Mouse (Mus musculus) adipocyte (in vitro differentiated cells): ENCODE measurements around the gene Rnf4.

Experiments used
- DNase-seq: peaks from one replicate; pipeline ENCODE4 v3.0.0-alpha.2; 2016; ENCODE audit warnings: low spot score

Rnf4 gene

DNA sequence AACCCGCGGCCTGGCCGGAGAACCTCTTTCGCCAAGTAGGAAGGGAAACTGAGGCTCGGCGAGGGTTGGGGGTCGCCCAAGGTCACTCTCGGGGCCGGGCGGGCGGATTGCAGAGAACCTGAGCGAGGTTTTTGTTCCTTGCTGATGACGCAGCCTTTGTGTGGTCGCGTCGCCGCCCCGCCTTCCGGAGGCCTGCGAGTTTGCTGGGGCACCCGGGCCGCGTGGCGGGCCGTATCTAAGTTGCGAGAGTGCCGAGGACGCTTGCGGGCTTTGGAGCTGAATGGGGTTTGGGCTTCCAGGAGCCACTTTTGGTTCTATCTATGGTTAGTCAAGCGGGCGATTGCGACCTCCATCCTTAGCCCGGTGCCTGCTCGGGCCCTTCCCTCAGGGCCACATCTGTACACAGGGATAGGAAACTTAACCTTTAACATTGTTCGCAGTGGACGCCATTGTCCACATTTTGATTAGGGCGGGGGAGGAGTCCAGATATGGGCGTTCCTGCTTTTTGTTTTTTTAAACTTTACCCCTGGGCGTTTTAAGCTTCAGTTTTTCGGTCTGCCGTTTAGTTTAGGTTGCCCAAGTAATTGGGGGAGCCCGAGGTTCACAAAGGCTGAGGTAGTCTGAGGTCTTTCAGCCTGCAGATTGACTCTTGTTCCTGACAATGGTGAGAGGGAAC, 824 bp downstream of the Rnf4 start:
- peak; percentile 90 for DNase-seq

DNA sequence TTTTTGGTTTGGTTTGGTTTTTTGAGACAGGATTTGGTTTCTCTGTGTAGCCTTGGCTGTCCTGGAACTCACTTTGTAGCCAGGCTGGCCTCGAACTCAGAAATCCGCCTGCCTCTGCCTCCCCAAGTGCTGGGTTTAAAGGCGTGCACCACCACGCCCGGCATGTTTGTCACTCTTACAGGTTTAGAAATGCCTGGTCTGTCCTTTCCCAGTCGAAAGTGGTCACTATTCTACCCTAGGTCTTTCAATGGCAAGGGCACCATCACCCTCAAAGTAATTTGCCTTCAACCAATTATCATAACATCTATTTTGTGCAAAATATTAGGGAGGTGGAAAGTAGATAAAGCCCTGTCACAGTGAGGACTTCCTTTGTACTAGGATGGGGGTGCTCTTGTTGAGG, 4.2 kb downstream of the Rnf4 start:
- no peak for DNase-seq

DNA sequence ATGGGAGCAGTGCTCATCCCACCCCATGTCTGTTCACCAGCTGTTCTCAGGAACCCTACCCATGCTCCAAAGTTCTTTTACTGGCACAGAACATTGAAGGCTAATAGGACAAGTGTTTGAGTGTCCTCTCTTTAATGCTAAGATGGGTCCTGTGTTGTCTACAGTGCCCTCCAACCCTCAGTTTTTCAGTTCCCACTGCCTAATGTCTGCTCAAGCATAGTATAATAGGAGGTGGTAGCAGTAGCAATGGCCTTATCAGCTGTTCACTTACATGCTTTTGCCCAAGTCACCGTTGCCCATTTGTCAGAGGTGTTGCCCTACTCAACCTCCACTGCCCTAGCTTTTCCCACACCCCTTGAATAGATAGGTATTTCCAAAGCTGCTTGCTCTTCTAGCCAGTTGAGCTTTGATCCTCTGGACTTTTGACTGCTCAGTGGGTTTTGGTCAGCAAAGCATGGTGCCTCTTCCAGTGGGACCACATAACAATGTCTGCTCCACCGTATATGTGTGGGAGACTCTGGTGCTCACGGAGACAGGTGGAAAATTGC, 16.1 kb downstream of the Rnf4 start:
- no peak for DNase-seq

DNA sequence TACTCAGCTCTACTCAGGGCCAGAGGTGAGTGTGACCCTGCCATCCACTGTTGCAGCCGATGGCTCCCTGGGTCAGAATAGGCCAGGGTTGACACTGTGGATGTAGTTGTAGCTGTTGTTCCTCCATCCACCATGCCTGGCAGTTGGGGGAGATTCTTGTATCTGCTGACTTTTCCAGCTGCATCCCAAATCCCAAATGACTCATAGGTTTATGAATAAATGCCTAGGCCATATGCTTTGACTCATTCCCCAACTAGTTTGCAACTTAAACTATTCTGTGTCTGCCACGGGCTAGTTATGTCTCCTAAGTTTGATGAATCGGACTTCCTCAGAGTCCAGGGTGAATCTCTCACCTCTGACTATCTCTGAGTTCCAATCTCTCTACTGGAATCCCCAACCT, 24.2 kb downstream of the Rnf4 start:
- no peak for DNase-seq

DNA sequence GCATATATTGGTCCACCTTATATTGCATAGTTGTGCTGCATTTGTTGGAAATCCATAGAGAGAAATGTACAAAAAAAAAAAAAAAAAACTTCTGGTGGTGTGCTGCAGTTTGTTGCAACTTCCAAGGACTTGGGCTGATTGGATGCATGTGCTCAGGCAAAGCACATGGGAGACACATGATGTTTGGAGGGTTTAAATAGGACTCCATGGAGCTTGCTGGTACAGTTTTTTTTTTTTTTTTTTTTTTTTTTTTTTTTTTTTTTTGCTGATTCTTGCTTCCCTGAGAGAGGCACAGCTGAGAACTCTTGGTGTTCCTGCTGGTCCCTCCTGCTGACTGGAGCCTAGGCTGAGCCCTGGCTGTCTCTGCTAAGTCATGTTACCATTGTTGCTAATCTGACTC, 27.0 kb downstream of the Rnf4 start:
- DNase-seq: no peak

DNA sequence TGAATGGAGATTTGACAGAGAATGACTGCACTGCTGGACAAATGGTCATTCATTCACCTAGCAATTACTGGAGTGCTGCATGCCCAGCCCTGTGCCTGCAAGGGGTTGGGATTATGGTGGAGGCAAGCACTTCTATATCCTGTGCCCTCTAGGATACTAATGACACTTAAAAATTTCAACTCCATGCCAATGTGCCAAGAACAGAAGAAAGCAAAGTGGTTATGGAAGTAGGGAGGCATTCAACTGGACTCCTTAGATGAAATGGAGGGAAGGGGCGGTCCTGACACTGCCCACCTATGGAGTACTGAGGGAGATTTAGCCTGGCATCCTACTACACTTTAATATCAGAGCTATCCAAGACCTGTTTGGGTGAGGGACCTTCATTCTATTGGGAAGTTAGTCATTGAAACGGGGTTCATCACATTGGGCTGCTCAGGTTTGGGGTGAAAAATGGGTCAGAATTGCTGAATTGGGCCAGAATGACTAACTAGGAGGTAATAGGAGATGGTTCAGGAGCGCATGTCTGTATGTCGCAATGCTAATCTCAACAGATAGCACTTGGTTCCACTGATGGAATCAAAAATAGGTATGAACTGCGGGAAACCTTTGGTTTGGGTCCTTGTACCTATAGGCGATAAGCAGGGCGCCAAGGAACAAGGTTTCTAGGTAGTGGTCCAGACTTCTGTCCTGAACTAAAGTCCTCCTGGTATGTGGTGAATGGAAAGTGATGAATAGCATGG, 32.6 kb downstream of the Rnf4 start:
- no peak for DNase-seq

DNA sequence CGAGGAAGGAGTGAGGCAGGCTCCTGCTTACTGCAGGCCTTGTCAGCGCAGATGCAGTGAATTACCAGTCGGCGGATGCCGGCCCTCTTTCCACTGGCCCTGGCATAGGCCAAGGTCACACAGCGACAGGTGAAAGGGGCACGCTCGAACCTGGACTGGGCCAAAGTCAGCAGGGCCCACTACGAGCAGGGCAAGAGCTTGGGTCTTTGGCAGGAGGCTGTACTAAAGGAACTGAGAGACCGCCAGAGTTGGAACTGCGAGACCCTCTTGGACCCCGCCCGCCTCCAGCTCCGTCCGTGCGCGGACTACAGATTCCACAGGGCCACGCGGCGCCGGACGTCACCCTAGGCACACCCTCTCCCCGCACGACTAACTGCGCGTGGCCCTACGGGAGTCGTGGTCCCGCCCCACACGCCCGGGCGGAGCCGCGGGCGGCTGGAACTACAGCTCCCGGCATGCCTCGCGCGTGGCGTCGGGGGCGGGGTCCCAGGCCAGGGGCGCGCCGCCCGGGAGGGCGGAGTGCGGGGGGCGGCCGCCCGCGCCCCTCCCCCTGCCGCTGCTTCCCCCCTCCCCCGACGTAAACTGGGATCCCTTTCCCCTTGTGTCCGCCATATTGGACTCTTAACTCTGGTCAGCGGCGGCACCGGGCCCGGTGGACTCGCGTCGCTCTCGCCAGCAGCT, 33.4 kb downstream of the Rnf4 start, which contains the start of gene Fam193a:
Fam193a (plus strand) TSS at position 593 of the 681 bp plus-strand sequence.
- DNase-seq: peak; percentile 94

DNA sequence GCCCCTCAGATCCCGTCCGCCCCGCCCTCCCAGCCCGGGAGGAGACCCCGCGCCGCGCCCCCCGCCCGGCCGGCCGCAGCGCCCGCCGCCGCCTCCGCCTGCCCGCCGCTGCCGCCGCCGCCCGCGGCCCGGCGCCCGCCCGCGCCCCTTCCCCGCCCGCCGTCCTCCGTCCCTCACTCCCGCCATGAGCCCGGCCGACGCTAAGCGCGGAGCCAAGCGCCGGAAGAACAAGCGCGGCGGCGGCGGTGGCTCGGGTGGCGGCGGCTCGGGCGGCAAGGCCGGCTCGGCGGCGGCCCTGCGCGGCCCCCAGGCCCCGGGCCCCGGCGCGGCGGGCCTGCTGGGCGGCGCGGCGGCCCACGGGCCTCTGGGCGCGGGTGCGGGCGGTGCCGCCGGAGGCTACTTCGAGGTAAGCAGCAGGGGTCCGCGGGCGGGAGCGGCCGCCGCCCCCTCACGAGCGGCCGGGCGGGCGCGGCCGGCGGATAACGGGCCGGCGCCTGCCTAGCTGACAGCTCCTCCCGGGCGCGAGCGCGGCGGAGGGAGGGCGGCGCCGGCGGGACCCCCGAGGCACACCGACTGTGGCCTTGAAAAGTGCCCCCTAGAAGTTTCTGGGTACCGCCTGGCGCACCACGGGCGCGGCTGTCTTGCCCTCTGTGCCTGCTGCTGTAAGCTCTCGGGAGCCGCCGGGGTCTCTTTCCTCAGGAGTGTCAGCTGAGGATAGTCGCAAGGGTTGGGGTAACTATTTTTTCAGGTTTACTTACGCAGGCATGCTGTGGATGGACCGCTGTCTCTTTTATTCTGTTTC, 34.1 kb downstream of the Rnf4 start:
- DNase-seq: peak; percentile 34

DNA sequence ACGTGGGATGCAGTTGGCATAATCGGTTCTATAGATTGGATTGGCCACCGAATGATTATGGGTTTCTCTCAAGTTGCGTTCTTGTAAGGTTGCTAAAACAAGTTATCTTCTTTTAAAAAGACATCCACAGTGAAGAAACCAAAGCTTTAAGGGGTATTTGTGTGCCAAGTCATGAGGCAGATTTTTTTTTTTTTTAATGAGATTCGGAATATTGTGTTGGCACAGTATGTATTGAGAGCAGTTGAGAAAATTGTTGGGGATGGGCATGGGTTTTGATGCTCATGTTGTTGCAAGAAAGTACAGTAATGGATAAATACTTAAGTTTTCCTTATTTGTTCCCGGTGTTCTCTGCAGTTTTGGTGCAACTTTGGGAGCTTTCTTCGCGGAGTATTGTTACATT, 34.8 kb downstream of the Rnf4 start:
- no peak for DNase-seq

DNA sequence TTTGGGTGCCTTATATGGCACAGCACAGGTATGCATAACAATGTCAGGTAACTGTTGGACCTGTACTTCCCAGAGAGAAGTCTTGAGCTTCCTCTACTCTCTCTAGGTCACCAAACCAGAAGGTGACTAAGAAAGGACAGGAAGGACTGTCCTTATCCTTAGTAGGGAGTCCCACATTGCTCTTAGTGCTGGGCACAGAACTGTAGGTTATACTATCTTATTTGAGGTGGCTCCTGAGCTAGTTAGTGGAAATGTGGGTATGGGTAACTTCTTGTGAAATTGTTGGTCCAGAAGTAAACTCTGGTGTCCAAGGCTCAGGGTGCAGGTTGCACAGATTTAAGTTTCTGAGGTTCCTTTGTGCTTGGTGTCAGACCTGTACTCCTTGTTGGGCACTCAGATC, 36.1 kb downstream of the Rnf4 start:
- DNase-seq: no peak

DNA sequence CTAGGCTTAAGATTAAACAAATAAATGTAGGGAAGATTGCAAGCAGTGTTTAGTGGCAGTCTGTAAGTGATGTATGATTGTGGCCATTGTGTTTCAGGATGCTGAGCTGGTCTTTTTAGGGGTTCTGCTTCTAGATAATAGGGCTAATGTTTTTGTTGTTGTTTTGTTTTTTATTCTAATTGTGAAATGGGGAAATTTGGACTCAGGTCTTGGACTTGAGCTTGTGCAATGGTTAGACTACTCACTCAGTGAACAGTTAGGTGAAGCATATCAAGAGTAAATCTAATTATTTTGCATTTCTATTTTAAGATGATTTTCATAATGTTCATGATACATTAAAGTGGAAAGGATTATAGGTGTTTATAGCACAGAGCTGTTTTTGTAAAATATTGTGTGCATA, 36.5 kb downstream of the Rnf4 start:
- no peak for DNase-seq

DNA sequence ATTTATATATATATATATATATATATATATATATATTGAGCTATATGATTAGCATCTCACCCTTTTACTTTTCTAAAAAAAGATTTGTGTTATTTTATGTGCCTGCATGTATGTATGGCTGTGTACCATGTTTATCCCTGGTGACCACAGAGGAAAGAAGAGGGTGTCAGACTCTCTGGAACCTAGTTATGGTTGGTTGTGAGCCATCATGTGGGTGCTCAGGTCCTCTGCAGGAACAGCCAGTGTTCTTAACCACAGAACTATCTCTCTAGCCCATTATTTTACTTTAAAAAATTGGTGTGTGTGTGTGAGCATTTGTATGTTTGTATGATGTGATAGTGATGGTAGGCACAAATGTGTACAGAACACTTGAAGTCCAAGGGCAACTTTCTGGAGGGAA, 42.7 kb downstream of the Rnf4 start:
- DNase-seq: no peak

DNA sequence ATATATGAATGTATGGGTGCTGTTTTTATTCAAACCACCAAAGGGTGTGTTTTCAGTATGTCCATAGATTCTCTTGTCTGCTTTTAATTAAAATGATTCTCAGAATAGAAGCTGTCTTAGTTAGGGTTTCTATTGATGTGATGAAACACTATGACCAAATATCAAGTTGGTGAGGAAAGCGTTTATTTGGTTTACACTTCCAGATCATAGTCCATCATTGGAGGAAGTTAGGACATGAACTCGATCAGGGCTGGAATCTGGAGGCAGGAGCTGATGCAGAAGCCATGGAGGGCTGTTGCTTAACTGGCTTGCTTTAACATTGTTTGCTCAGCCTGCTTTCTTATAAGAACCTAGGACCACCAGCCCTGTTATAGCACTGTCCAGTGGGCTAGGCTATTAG, 45.6 kb downstream of the Rnf4 start:
- DNase-seq: no peak

DNA sequence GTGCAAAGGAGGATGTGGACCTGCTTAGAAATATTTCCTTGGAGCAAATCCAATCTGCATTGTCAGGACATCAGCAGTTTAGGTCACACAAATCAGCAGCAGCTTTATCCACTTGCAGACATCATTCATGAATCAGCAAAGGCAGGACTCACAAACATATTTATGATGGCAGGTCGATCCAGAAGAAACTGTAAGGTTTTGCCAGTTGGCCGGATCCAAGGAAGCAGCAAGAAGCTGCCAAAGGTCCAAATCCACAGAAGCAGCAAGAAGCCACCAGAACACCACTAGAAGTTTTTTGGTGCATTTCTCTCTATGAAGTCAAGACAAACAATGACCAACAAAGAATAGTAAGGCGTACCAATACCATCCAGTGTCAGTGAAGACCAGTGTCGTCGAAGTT, 49.5 kb downstream of the Rnf4 start:
- no peak for DNase-seq

DNA sequence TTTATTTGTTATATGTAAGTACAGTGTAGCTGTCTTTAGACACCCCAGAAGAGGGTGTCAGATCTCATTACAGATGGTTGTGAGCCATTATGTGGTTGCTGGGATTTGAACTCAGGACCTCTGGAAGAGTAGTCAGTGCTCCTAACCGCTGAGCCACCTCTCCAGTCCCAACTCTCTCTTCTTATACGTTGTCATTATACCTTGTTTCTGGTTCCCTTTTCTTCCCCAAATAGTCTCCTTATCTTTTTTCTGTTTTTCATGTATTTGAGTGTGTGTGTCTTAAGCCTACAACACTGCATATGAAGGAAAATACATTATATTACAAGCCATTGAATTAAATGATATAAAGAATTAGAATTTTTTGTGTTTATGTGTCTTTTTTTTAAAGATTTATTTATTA, 50.7 kb downstream of the Rnf4 start:
- no peak for DNase-seq

DNA sequence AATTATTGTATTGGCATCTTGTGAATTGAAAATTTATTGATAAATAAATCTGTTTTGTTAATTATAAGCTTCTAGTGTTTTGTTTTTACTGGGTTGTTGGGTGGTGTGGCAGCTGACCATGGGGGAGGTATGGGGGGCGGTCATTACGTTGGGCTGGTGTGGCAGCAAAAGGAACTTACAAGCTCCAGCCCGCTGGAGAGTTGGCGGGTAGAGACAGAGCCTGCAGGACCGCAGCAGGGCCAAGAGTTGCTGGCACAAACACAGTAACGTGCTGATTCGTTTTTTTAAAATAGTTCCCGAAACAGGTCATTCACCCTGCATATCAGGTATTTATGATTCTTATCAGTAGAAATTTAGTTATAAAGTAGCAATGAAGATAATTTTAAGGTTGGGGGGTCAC, 57.2 kb downstream of the Rnf4 start:
- no peak for DNase-seq

DNA sequence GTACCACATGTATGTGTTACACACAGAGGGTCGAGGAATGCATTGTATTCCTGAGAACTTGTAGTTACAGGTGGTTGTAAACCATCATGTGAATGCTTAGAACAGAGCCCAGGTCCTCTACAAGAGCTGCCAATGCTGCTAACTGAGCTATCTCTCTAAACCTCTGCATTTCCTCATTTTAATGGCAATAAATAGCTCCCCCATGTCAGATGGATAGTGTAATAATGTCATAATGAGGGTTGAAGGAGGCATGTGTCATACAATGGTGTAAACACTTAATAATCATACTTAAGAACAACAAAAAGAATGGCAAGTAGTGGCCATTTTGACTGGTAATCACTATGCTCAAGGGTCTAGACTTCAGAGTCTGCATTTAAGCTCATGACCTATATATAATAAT, 59.3 kb downstream of the Rnf4 start:
- no peak for DNase-seq

DNA sequence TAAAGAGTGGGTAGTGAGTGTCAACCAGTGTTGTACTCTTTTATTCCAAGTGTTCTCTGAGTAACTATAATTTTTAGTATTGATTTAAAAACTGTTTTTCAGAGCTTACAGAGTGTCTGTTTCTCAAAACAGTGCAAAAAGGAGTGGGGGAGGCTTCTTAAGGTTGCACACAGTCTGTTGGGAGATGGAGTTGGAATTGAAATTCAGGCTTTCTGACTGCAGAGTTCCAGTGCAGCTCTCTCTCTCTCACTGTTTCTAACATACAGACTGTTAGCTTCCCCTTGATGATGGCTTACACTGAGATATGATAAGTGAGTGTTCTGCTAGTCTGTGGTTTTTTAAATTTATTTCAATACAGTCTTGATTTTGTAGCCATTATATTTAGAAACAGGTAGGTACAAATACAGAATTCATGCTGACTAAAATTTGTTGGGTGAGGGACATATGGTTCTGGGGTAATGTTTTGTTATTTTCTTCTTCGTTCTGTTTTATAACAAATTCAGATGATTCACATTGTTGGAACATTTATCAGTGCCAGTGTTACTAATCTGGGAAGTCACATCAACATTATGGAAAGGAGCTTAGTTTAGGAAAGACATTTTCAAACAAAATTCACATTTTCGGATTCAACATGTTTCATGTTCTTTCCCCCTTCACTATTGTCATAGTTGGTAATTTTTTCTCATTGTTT, 59.9 kb downstream of the Rnf4 start:
- no peak for DNase-seq

DNA sequence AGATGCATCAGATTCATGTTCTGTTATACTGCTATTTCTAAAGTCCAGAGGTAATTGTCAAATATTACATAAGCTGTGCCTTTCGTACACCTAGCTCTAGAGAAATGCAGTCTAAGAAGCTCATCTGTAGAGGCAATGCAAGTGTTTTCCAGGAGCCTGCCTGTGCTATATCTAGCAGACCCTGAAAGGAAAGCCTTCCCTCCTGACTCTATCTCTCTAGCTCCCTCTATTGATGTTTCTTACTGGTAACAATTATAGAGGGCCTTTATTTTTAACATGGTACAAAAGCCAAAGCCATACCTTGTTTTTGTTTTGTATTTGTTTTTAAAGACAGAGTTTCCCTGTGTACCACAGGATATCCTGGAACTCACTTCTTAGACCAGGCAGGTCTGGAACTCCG, 61.8 kb downstream of the Rnf4 start:
- no peak for DNase-seq

DNA sequence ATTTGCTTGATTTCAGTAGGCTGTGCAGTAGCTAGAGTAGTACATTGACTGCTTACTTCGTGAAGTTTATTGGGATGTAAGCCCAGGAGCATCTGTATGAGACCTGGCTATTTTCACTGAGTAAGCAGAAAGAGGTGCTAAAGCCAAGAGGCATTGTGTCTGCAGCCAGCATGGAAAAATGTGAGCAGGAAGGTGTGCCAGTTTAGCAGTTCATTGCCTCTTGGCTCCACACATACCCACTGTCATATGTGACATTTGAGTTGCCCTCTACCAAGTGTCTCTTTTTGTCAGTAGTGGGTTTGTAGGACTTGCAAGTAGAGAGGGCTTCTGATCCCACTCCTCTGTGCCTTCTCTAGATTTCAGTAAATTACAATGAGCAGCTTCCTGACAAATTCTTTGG, 62.2 kb downstream of the Rnf4 start:
- DNase-seq: no peak
